Mouse (Mus musculus) cerebellum, adult 11 months (tissue): ENCODE data around the gene Gm21981.
"Not testable (repeated sequence)": the region's sequence is repeated elsewhere in the genome, so short reads cannot be mapped to it uniquely, and the experiment has no call there.

Experiments
- DNase-seq: peaks from one replicate; pipeline ENCODE4 v3.0.0; 2022

Gm21981 gene

DNA sequence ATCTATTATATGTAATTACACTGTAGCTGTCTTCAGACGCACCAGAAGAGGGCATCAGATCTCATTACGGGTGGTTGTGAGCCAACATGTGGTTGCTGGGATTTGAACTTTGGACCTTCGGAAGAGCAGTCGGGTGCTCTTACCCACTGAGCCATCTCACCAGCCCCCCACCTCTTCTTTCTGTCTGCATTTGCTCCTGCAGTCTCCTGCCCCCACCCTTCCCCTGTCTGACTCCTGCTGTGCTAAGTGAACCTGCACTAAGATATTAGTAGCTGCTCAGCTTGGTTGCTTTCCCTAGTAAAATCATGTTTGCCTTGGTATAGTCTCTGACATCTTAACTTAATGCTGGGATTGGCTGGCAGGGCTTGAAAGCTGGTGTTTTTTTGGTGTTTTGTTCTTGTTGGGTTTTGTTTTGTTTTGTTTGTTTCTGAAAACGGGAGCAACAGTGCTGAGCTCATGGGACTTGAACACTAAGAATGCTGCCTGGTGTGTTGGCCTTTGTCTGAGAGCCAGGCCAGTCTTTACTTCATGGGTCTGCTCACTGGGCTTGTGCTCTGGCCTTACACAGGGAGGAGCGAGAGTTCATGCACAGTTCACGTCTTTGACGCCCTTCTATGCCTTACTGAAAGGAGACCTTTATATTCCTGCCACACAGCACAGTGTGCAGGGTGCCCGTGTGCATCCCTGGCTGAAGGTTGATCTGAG, 31.1 kb downstream of the Gm21981 start:
- no peak for DNase-seq

DNA sequence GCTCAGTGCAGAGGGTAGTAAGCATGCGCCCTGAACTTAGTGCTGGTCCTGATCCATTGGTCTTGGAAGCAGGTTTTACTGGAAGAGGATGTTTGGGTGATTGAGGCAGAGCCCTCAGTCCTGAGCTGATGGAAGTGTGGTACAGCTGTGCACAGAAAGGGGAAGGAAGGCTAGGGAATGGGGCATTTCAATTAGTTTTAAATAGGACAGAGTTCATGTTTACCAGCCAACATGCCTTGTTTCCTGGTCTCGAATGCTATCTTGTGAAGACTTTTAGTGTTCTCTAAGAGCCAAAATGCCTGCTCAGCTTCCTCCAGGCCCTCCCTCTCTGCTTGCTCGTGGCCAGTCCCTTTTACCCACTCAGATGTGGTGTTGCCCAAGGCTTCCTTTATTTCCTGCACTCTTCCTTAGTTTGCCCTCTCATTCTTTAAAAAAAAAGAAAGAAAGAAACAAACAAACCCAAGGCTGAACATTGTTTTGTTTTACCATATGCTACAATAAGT, 35.5 kb downstream of the Gm21981 start:
- DNase-seq = no peak

DNA sequence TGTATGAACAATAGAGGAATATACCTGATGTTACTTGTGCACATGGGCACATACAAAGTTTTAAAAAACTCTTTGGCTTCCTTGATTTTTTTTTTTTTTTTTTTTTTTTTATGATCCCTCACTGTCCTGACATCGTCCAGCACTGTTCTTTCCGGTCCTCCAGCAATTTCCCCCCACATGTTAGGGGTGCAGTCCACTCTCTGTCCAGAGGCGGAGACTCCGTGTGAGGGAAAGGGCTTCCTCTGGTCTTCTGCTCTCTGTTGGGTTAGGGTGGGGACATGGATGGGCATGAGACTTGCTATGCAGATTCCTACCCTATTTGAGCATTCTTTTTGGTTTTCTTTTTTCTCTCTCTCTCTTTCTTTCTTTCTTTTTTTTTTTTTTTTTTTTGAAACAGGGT, 36.4 kb downstream of the Gm21981 start:
- DNase-seq = no peak

DNA sequence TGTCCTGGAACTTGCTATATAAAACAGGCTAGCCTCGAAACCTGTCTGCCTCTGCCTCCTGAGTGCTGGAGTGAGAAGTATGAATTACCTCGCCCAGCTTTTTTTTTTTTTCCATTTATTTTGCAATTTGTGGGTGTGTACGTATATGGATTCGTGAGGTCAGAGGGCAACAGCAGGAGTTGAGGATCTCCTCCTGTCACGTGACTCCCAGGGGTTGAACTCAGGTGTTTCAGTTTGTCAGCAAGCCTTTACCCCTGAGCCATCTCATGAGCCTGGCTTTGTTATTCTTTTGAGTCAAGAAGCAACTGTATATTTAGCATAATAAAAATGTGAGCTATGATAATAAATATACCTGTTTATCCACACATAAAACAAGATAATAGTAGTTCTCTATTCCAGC, 38.6 kb downstream of the Gm21981 start:
- DNase-seq = no peak

DNA sequence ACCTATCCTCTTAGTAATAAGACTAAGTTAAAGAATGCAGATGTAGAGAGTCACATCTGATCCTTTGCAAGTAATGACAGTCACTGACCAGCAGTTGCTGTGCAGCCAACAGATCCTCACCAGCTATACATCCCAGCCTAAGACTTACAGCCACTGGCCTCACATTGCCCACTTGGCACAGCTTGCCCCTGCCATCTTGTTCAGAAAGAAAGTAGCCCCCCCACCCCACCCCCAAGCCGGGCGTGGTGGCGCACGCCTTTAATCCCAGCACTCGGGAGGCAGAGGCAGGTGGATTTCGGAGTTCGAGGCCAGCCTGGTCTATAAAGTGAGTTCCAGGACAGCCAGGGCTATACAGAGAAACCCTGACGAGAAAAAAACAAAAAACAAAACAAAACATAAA, 39.9 kb downstream of the Gm21981 start:
- not testable (repeated sequence) for DNase-seq

DNA sequence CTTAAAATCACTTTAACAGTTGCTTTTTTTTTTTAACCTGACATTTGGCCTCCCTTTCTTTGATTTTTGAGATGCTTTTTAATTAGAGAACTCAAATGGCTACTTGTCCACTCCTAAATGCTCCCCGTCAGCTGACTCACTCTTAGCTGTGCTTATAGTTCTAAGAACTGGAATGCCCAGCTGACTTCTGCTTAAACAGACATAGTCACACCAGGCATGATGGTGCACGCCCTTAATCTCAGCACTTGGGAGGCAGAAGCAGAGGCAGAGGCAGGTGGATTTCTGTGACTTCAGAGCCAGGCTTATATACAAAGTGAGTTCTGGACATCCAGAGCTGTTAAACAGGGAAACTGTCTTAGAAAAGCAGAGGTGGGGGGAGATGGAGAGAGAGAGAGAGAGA, 42.3 kb downstream of the Gm21981 start:
- no peak for DNase-seq

DNA sequence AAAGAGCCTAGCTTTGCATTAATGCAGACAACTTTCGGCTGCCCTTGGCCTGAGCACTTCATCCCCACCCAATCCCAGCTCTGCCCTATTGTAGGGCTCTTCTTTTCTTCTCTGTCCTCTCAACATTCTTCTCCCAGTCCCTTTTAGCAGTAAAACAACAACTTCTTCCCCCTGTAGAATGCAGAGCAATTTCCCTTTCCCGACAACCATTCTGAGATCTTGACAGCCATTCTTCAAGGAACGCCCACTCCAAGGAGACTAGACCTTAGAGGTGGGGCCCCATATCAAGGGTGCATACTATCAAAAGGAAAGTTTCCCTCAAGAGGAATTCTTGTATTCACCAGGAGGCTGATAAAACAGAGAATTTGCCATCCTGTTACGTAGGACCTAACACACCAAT, 45.3 kb downstream of the Gm21981 start:
- DNase-seq = no peak

DNA sequence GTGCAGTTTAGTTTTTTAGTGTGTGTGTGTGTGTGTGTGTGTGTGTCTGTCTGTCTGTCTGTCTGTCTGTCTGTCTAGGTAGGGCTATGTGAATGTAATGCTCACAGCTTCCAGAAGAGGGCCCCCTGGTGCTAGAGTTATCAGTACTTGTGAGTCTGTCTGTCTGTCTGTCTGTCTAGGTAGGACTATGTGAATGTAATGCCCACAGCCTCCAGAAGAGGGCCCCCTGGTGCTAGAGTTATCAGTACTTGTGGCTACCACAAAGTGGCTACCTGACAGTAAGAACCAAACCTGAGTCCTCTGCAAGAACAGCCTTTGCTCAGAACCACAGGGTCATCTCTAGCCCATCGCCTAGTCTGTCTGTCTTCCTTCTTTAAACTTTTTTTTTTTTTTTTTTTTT, 47.6 kb downstream of the Gm21981 start:
- DNase-seq = peak; percentile 10

DNA sequence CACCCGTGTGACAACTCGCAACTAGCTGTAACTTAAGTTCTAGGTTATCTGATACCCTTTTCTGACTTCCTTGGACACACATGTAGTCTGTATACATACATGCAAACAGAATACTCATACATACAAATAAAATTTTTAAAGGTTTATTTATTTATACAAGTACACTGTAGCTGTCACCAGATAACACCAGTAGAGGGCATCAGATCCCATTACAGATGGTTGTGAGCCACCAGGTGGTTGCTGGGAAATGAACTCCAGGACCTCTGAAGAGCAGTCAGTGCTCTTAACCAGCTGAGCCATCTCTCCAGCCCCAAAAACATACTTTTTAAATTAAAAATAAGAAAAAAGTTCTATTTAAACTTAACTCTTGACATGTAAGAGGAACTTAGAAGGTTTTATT, 51.3 kb downstream of the Gm21981 start:
- no peak for DNase-seq
